Mouse (Mus musculus) cerebellum, postnatal 25 days (tissue): ENCODE measurements around the gene Lypd9.
A peak's percentile ranks its signal among the peaks of the same experiment; 100 is the strongest.
"Not testable (repeated sequence)": the region's sequence is repeated elsewhere in the genome, so short reads cannot be mapped to it uniquely, and the experiment has no call there.

Experiments
- DNase-seq, 2 experiments: peaks; one replicate each; pipeline ENCODE4 v3.0.0; 2021; ENCODE audit warnings: mixed read lengths in 2 of 2

Gene Lypd9

GRCm38 (mm10) chr11:58452759-58453158 lies at the start of gene Lypd9:
Gene Lypd9 (minus strand): TSS chr11:58452923.
- DNase-seq: no peak

GRCm38 (mm10) chr11:58502472-58502871 lies 49.7 kb upstream of the Lypd9 start, which contains the start of gene Olfr331:
Gene Olfr331 (minus strand): TSS chr11:58502572.
- not testable (repeated sequence) for DNase-seq

- DNase-seq: no peak
These were observed 46.6 kb upstream of the Lypd9 start for GRCm38 (mm10) chr11:58499290-58499689.

GRCm38 (mm10) chr11:58498761-58499160 lies 46.0 kb upstream of the Lypd9 start:
- no peak for DNase-seq

GRCm38 (mm10) chr11:58492455-58492854 lies 39.7 kb upstream of the Lypd9 start, which contains the start of gene Olfr332:
Gene Olfr332 (minus strand): TSS chr11:58492555.
- DNase-seq: no peak

GRCm38 (mm10) chr11:58462170-58462569 lies 9.4 kb upstream of the Lypd9 start, which contains the start of gene Olfr30:
Gene Olfr30 (minus strand): TSS chr11:58462270.
- no peak for DNase-seq

GRCm38 (mm10) chr11:58453592-58453991 lies 869 bp upstream of the Lypd9 start:
- no peak for DNase-seq

GRCm38 (mm10) chr11:58437866-58438265 lies 14.9 kb downstream of the Lypd9 start:
- no peak for DNase-seq

- no peak for DNase-seq
These were observed 20.5 kb downstream of the Lypd9 start, which contains the start of gene Gm12253 for GRCm38 (mm10) chr11:58432259-58432658. Gene Gm12253 (plus strand): TSS chr11:58432559.

GRCm38 (mm10) chr11:58420815-58421214 lies 31.9 kb downstream of the Lypd9 start, which contains the start of gene 1810065E05Rik:
Gene 1810065E05Rik (plus strand): TSS chr11:58421111.
- DNase-seq: no peak

GRCm38 (mm10) chr11:58418336-58418735 lies 34.4 kb downstream of the Lypd9 start:
- DNase-seq: no peak

- peak; percentile 22 to 59 for DNase-seq
These were observed 44.7 kb downstream of the Lypd9 start for GRCm38 (mm10) chr11:58408066-58408465.

GRCm38 (mm10) chr11:58400655-58401054 lies 52.1 kb downstream of the Lypd9 start:
- no peak for DNase-seq

- DNase-seq: no peak
These were observed 52.6 kb downstream of the Lypd9 start for GRCm38 (mm10) chr11:58399985-58400645.
